Mouse (Mus musculus): ENCODE measurements at regions not wholly inside any gene's neighbourhood (a gene's known extent, or its start where the extent isn't known, plus 50 kb on each side); places are given as distances from the start of the nearest gene placed in this dataset.

DNA sequence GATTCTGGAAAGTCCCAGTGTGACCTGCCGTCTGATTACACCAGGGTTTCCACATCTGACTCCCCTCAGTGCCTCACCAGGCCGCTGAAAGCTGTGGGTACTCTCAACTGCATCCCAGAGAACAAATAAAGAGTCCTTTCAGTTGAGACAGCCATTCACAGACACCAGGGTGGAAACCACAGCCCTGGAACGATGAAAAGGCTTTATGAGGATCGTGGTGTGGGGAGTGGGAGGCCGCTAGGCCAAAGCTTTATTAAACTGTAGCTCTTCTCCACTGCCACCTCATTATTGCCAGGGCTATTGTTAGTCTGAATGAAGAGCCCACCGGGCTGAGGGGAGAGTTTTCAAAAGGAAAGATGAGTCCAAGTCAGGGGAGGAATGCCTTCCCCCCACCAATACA is 202.8 kb downstream of the Cd83 start:
- no peak overlapping the region for H3K9ac ChIP-seq
- 41% methylated on average over 6 of the region's 6 CpGs for WGBS
- no peaks in the 10 kb centered on the region for H3K9me3 ChIP-seq
- H3K27ac ChIP-seq = no peak overlapping the region
- H3K4me3 ChIP-seq = no peak overlapping the region
- ATAC-seq (ENCODE audit: low FRiP score, low read depth) = no peak
- H3K4me1 ChIP-seq = peaks cover 34% of the 10 kb centered on the region
- H3K27me3 ChIP-seq = 0 out of 2 replicates have a peak, but pooled peaks cover 2% of the 10 kb centered on the region
- no peaks in the 10 kb centered on the region for H3K36me3 ChIP-seq
- H3K4me2 ChIP-seq (replicated peaks) = no peak overlapping the region

DNA sequence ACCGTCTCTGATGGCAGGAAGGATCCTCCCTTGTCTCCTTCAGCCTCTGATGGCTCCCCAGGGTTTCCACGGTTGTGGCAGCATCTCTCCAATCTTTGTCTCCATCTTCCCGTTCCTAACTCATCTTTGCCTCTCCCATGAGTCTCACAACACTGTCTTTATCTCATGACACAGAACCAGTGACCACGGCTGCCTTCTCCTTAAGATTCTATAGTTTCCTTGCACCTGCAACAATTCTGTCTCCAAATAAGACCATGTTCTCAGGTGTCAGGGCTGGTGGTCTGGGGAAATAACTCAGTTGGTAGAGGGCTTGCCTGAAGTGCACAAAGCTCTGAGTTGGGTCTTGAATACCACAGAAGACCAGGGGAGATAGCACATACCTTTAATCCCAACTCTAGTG is 203.8 kb downstream of the Cd83 start:
- H3K4me2 ChIP-seq (replicated peaks) = no peak overlapping the region
- H3K27ac ChIP-seq = no peak overlapping the region
- H3K9me3 ChIP-seq = no peaks in the 10 kb centered on the region
- H3K4me1 ChIP-seq = peaks cover 34% of the 10 kb centered on the region
- H3K9ac ChIP-seq = no peak overlapping the region
- no peak overlapping the region for H3K4me3 ChIP-seq
- 0 out of 2 replicates have a peak, but pooled peaks cover 2% of the 10 kb centered on the region for H3K27me3 ChIP-seq
- no peaks in the 10 kb centered on the region for H3K36me3 ChIP-seq
- no peak for ATAC-seq (ENCODE audit: low FRiP score, low read depth)
- 91% methylated on average over 4 of the region's 4 CpGs for WGBS

DNA sequence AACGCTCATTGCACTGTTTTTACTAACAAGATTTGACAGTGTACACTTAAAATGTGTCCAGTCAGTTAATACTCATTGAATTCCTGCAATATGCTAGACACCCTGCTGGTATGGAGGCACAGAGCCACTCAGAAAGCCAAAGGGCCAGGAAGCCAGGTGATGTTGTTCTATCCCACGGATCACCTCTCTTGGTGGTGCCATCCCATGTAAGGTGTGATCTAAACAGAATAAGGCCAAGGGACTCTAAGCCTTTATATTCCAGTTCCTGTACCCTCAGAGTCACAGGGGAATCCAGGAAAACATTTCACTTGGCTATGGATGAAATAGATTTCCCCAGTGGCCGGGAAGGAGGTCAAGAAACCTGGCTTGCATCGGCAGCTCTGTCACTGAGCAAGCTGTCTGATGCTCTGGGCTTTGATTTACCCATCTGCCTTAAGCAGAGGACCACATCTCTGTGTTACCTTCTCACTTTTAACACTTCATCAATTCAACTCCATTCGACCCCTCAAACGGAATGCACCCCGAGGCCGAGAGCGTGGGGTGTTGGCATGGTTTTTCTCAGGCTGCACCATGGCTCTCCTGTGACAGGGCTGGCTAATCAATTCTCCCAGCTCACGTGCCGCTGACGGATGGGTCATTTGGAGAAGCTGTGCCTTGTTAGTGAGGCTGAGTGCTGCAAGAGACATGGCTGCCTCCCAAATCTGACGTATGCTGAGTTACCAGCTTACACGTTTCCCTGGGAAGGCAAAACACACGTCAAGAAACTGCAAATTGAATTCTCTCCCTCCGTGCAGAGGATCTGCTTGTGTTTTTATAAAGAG is 205.9 kb downstream of the Cd83 start:
- ATAC-seq (ENCODE audit: low FRiP score, low read depth) = no peak; the same call in 1 of the 2 replicates
- Histone ChIP-seq H3K4me1 (peaks cover 34% of the 10 kb centered on the region), H3K4me2 (replicated peaks) (peak overlapping the region; percentile 19; the same call in 1 of the 2 replicates), H3K27me3 (0 out of 2 replicates have a peak, but pooled peaks cover 2% of the 10 kb centered on the region), H3K9ac (0 out of 2 replicates have a peak overlapping the region, but pooled peaks have one; percentile 1), H3K36me3 (no peaks in the 10 kb centered on the region), H3K9me3 (no peaks in the 10 kb centered on the region), H3K27ac (no peak overlapping the region), H3K4me3 (no peak overlapping the region)
- WGBS = 24% methylated on average over 16 of the region's 16 CpGs

DNA sequence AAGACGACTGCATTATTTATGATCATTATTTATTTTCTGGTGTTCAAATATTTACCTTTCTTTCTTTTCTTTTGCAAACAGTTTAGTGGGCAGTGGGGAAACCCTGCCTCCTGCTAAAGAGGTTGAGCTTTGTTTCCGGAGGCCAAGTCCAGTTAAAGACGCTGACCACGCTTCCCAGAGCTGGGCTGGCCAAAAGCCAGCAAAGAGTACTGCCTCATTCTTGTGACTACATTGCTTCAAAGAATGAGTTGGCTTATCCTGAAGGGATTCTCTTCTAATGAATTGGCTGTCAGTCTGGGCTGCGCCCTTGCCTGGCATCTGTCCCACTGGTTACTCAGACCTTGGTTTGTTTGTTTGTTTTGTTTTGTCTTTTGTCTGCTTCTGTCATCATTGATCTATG is 207.2 kb downstream of the Cd83 start:
- H3K4me1 ChIP-seq = peaks cover 30% of the 10 kb centered on the region
- no peak for ATAC-seq (ENCODE audit: low FRiP score, low read depth)
- H3K36me3 ChIP-seq = no peaks in the 10 kb centered on the region
- no peak overlapping the region for H3K4me2 ChIP-seq (replicated peaks)
- H3K4me3 ChIP-seq = no peak overlapping the region
- H3K27ac ChIP-seq = no peak overlapping the region
- 0 out of 2 replicates have a peak, but pooled peaks cover 2% of the 10 kb centered on the region for H3K27me3 ChIP-seq
- WGBS = 50% methylated on average over 5 of the region's 5 CpGs
- H3K9ac ChIP-seq = no peak overlapping the region
- H3K9me3 ChIP-seq = no peaks in the 10 kb centered on the region

- Histone ChIP-seq H3K9ac (no peak overlapping the region), H3K4me1 (peaks cover 21% of the 10 kb centered on the region), H3K9me3 (no peaks in the 10 kb centered on the region), H3K27me3 (0 out of 2 replicates have a peak, but pooled peaks cover 2% of the 10 kb centered on the region), H3K4me3 (no peak overlapping the region), H3K4me2 (replicated peaks) (no peak overlapping the region), H3K27ac (no peak overlapping the region), H3K36me3 (no peaks in the 10 kb centered on the region)
- ATAC-seq (ENCODE audit: low FRiP score, low read depth) = no peak
These were observed 208.4 kb downstream of the Cd83 start for GRCm38 (mm10) chr13:43992968-43993367.

DNA sequence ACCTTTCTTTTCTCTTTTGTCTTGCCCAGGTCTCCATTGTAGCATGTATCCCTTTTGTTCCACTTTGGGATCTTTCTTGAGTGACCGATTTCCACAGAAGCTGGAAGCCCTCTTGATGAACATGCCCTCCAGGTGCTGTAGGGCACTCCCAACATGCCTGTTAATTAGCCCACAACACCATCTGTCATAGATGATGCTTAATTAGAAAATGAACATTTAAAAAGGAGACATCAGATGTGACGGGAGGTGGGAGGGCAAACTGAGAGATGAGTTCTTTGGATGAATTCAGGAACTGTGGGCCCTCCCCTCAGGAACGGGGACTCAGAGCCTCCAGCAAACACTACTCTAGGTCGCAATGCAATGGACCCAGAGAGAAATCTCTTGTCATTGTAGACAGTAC is 209.8 kb downstream of the Cd83 start:
- no peak for ATAC-seq (ENCODE audit: low FRiP score, low read depth)
- H3K4me2 ChIP-seq (replicated peaks) = no peak overlapping the region
- H3K27me3 ChIP-seq = no peaks in the 10 kb centered on the region
- H3K9ac ChIP-seq = no peak overlapping the region
- no peak overlapping the region for H3K4me3 ChIP-seq
- H3K36me3 ChIP-seq = no peaks in the 10 kb centered on the region
- H3K9me3 ChIP-seq = no peaks in the 10 kb centered on the region
- 86% methylated on average over 4 of the region's 4 CpGs for WGBS
- peaks cover 21% of the 10 kb centered on the region for H3K4me1 ChIP-seq
- H3K27ac ChIP-seq = no peak overlapping the region

DNA sequence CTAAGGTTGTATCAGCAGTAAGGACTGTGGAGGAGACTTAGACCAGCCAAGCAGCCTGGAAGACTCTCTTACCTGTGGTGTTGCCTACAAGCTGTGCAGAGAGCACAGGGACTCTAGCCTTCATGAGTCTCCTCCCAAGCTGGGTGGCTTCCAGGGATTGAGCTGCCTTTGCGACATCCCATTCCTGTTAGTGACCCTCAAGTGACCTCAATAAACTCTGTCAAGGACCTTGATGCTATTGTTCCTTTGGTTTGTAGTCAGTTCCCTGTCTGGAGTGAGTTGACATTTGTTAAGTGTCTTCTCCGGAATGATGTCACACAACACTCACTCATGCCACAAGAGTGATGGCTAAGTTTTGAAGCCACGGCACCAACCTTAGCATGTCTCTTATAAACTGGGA is 211.0 kb downstream of the Cd83 start:
- no peaks in the 10 kb centered on the region for H3K27me3 ChIP-seq
- no peak for ATAC-seq (ENCODE audit: low FRiP score, low read depth)
- no peak overlapping the region for H3K4me3 ChIP-seq
- H3K27ac ChIP-seq = no peak overlapping the region
- no peaks in the 10 kb centered on the region for H3K36me3 ChIP-seq
- no peaks in the 10 kb centered on the region for H3K9me3 ChIP-seq
- H3K4me1 ChIP-seq = peaks cover 15% of the 10 kb centered on the region
- H3K9ac ChIP-seq = no peak overlapping the region
- no peak overlapping the region for H3K4me2 ChIP-seq (replicated peaks)
- WGBS = 42% methylated on average over 3 of the region's 3 CpGs

GRCm38 (mm10) chr13:44001861-44002545 is 217.4 kb downstream of the Cd83 start:
- no peak for ATAC-seq (ENCODE audit: low FRiP score, low read depth)
- no peaks in the 10 kb centered on the region for H3K4me1 ChIP-seq
- no peak overlapping the region for H3K9ac ChIP-seq
- H3K4me3 ChIP-seq = no peak overlapping the region
- H3K4me2 ChIP-seq (replicated peaks) = no peak overlapping the region
- H3K36me3 ChIP-seq = no peaks in the 10 kb centered on the region
- H3K27me3 ChIP-seq = no peaks in the 10 kb centered on the region
- no peak overlapping the region for H3K27ac ChIP-seq
- H3K9me3 ChIP-seq = no peaks in the 10 kb centered on the region
- WGBS = 83% methylated on average over 12 of the region's 12 CpGs

GRCm38 (mm10) chr13:44012868-44013267 is 228.3 kb downstream of the Cd83 start:
- Histone ChIP-seq H3K27ac (no peak overlapping the region), H3K9me3 (no peaks in the 10 kb centered on the region), H3K9ac (no peak overlapping the region), H3K4me2 (replicated peaks) (no peak overlapping the region), H3K27me3 (no peaks in the 10 kb centered on the region), H3K4me3 (no peak overlapping the region), H3K4me1 (no peaks in the 10 kb centered on the region), H3K36me3 (no peaks in the 10 kb centered on the region)
- ATAC-seq (ENCODE audit: low FRiP score, low read depth) = no peak
- 78% methylated on average over 2 of the region's 2 CpGs for WGBS

GRCm38 (mm10) chr13:44018489-44019303 is 234.1 kb downstream of the Cd83 start:
- no peak overlapping the region for H3K4me3 ChIP-seq
- H3K4me2 ChIP-seq (replicated peaks) = no peak overlapping the region
- no peaks in the 10 kb centered on the region for H3K36me3 ChIP-seq
- no peaks in the 10 kb centered on the region for H3K9me3 ChIP-seq
- no peaks in the 10 kb centered on the region for H3K27me3 ChIP-seq
- H3K27ac ChIP-seq = no peak overlapping the region
- no peak overlapping the region; the same call in 1 of the 2 replicates for H3K9ac ChIP-seq
- H3K4me1 ChIP-seq = peaks cover 30% of the 10 kb centered on the region
- WGBS = 23% methylated on average over 8 of the region's 8 CpGs
- no peak for ATAC-seq (ENCODE audit: low FRiP score, low read depth)

GRCm38 (mm10) chr13:44019304-44019583 is 234.7 kb downstream of the Cd83 start:
- Histone ChIP-seq H3K27me3 (no peaks in the 10 kb centered on the region), H3K4me2 (replicated peaks) (no peak overlapping the region), H3K36me3 (no peaks in the 10 kb centered on the region), H3K27ac (no peak overlapping the region), H3K9ac (no peak overlapping the region), H3K9me3 (no peaks in the 10 kb centered on the region), H3K4me1 (peaks cover 30% of the 10 kb centered on the region), H3K4me3 (no peak overlapping the region)
- ATAC-seq (ENCODE audit: low FRiP score, low read depth) = no peak

GRCm38 (mm10) chr13:44020851-44021250 is 236.3 kb downstream of the Cd83 start:
- H3K4me2 ChIP-seq (replicated peaks) = no peak overlapping the region
- H3K9me3 ChIP-seq = no peaks in the 10 kb centered on the region; the same call in 1 of the 2 replicates
- H3K36me3 ChIP-seq = no peaks in the 10 kb centered on the region
- H3K9ac ChIP-seq = no peak overlapping the region
- peaks cover 33% of the 10 kb centered on the region for H3K4me1 ChIP-seq
- no peaks in the 10 kb centered on the region for H3K27me3 ChIP-seq
- 35% methylated on average over 7 of the region's 7 CpGs for WGBS
- no peak overlapping the region for H3K27ac ChIP-seq
- ATAC-seq (ENCODE audit: low FRiP score, low read depth) = no peak
- no peak overlapping the region for H3K4me3 ChIP-seq
